Mouse (Mus musculus): ENCODE measurements around the gene Lrrc29.
A peak's percentile ranks its signal among the peaks of the same experiment; 100 is the strongest.

- TF ChIP-seq CTCF (IDR thresholded peaks at IDR 0.05; ENCODE audit: low read depth) = peak; percentile 34; the same call in 1 of the 2 replicates
- no peak for TF ChIP-seq EP300 (optimal IDR thresholded peaks at IDR 0.05)
Observed at GRCm38 (mm10) chr8:105263244-105263912, 62.7 kb downstream of the Lrrc29 start.
